Mouse (Mus musculus) gastrocnemius, postnatal 25 days (tissue): Measurements from ENCODE around the gene Sp2. TPM values are rescaled to one million over a fixed set of nuclear protein-coding genes. Genes with fewer than 3 reads are reported as not detected.

Source experiments
- DNase-seq: peaks from one replicate; pipeline ENCODE4 v3.0.0; 2022
- total RNA-seq, 2 experiments: library from RNA; stranded (reverse); gene quantifications; 1 replicate in 1 of 2; 2 replicates in 1 of 2; pipeline ENCODE4 v1.2.3; 2021

The Sp2 gene
- total RNA-seq, 2 experiments from 2014 or later, result 8.9 to 9.0 TPM

DNA sequence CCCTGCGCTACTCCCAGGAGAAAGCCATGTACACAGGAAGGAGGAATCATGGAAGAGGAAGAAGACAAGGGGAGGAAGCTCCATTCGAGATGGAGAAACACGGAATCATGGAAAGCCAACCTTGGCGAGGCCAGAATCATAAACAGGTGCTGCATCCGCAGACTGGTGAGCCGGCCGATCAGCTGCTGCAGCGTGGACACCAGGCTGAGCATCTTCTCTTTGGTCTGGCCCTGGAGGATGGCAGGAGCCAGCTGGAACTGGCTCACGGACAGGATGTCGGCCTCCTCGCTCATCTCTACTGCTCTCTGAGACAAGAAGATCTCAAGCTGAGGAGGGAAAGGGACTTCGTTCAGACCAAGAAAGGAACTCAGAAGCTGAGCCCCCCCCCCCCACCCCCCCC, 74.2 kb downstream of the Sp2 start:
- no peak for DNase-seq

DNA sequence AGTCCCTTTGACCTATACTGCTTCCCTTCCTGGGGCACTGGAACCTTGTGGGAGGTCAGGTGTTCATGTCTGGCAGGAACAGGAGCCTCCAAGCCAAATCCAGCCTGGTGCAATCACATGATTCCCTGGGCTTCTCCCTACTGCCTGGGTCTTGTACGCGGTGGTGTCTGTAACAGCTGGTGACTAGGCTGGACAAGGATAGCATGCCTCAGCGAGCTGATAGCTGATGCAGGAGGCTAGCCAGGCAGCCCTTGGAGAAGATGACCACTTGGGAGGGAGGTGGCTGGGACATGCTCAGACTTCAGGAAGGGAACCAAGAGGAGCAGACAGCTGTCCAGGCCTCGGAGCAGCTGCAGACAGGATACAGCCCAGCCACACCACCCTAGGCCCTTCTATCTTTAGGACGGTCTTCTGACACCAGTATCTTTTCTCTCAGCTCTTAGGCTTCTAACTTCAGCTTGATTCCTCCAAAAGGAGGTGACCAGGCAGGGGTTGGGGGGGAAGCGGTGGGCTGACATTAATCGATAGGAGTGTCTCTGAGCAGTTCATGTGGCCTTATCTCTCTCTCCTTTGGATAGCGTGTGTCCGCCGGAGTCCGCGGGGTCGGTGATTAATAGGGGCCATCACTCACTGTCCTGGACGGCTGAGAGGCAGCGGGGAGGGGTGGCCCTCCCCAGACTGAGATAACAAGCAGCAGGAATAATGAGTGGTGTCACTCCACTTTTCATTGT, 76.2 kb downstream of the Sp2 start:
- peak; percentile 88 for DNase-seq

Other genes with a start within 250 kb of the Sp2 start
- 10 to 100 TPM in 1 of 2 experiments, 1 to 10 TPM in 1; 8.1 to 11.3 TPM for gene Snx11, start 205.4 kb downstream of the Sp2 start, total RNA-seq
- 10 to 100 TPM; 32.8 to 34.6 TPM for gene Cbx1, start 193.8 kb downstream of the Sp2 start, total RNA-seq
- gene Nfe2l1, start 153.0 kb downstream of the Sp2 start, total RNA-seq, result 100 to 1,000 TPM; 348 to 389 TPM
- 10 to 100 TPM; 28.2 to 31.1 TPM for gene Copz2, start 133.1 kb downstream of the Sp2 start, total RNA-seq
- 10 to 100 TPM; 22.3 to 23.0 TPM for gene Cdk5rap3, start 66.5 kb downstream of the Sp2 start, total RNA-seq
- gene Prr15l, start 54.9 kb downstream of the Sp2 start, total RNA-seq, result not detected
- gene Pnpo, start 39.0 kb downstream of the Sp2 start, total RNA-seq, result 1 to 10 TPM; 7.0 to 8.3 TPM
- under 1 TPM in 1 of 2 experiments, not detected in 1; 0.10 TPM for gene Sp6, start 30.4 kb upstream of the Sp2 start, total RNA-seq
- 1 to 10 TPM; 9.3 to 9.4 TPM for gene Scrn2, start 47.0 kb upstream of the Sp2 start, total RNA-seq
- gene Lrrc46, start 58.4 kb upstream of the Sp2 start, total RNA-seq, result under 1 TPM in 1 of 2 experiments, not detected in 1; 0.27 TPM
- 10 to 100 TPM; 37.6 to 43.0 TPM for gene Mrpl10, start 58.6 kb upstream of the Sp2 start, total RNA-seq
- gene Osbpl7, start 67.7 kb upstream of the Sp2 start, total RNA-seq, result 1 to 10 TPM; 2.5 to 3.2 TPM
- gene Tbx21, start 132.4 kb upstream of the Sp2 start, total RNA-seq, result under 1 TPM; 0.41 to 0.86 TPM
- gene Tbkbp1, start 168.5 kb upstream of the Sp2 start, total RNA-seq, result 1 to 10 TPM; 4.6 to 4.9 TPM
- gene Kpnb1, start 204.9 kb upstream of the Sp2 start, total RNA-seq, result 10 to 100 TPM; 48.9 to 53.5 TPM